Mouse (Mus musculus): ENCODE measurements around the gene Saa4. TPM values are rescaled to one million over a fixed set of nuclear protein-coding genes. Genes with fewer than 3 reads are reported as not detected.

The Saa4 gene
- total RNA-seq (2023), result not detected

GRCm38 (mm10) chr7:46732458-46732857 lies at the start of gene Saa4:
Gene Saa4 (minus strand): TSS chr7:46732603.

GRCm38 (mm10) chr7:46751490-46751889 lies 19.1 kb upstream of the Saa4 start, which contains the start of gene Saa2:
Gene Saa2 (plus strand): TSS chr7:46751790.

GRCm38 (mm10) chr7:46742880-46743279 lies 10.5 kb upstream of the Saa4 start, which contains the start of gene Saa1:
Gene Saa1 (minus strand): TSS chr7:46742980.

DNA sequence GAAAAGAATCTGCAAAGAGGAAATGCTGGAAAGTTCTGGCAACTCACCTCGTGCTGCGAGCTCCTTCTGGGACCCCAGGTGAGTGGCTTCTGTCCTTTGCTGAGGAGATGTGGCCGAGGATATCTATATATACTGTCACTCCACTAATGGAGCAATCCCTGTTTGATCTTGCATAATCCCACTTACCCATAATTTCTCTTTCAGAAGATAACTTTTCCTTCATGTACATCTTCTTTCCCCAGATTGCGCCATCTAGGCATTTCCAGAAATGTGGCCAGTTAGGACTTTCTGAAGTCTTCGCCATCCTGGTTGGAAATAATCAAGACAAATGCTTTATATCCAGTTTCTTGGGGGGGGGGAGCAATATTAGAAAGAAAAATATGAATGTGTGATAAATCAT lies 16.8 kb downstream of the Saa4 start, which contains the start of gene Saa3:
Gene Saa3 (minus strand): TSS at position 101 of the 400 bp plus-strand sequence.

GRCm38 (mm10) chr7:46710390-46710844 lies 22.0 kb downstream of the Saa4 start, which contains the start of gene Saal1:
Gene Saal1 (minus strand): TSS chr7:46710680.

Other genes with a start within 250 kb of the Saa4 start
- 17.8 TPM for gene Sergef, start 92.8 kb downstream of the Saa4 start, total RNA-seq (2023)
- not detected for gene Tph1, start 60.1 kb downstream of the Saa4 start, total RNA-seq (2023)
- gene Saal1, start 21.9 kb downstream of the Saa4 start, total RNA-seq (2023), result 15.2 TPM
- not detected for gene Saa3, start 16.9 kb downstream of the Saa4 start, total RNA-seq (2023)
- not detected for gene Saa1, start 10.4 kb upstream of the Saa4 start, total RNA-seq (2023)
- not detected for gene Saa2, start 19.2 kb upstream of the Saa4 start, total RNA-seq (2023)
- 40.6 TPM for gene Hps5, start 63.5 kb upstream of the Saa4 start, total RNA-seq (2023)
- 52.7 TPM for gene Gtf2h1, start 63.5 kb upstream of the Saa4 start, total RNA-seq (2023)
- gene Ldha, start 108.9 kb upstream of the Saa4 start, total RNA-seq (2023), result 212 TPM
- not detected for gene Ldhc, start 128.6 kb upstream of the Saa4 start, total RNA-seq (2023)
- 54.3 TPM for gene Tsg101, start 187.4 kb upstream of the Saa4 start, total RNA-seq (2023)
- 4.4 TPM for gene Uevld, start 225.9 kb upstream of the Saa4 start, total RNA-seq (2023)